Mouse (Mus musculus): ENCODE data around the gene Tmprss11c. TPM values are rescaled to one million over a fixed set of nuclear protein-coding genes. Genes with fewer than 3 reads are reported as not detected.

The Tmprss11c gene
- polyA plus RNA-seq, 1 experiment from 2014 or later = not detected

- Histone ChIP-seq H3K27ac (ENCODE audit: low read depth, low read length) (no peak overlapping the region), H3K4me2 (replicated peaks; ENCODE audit: low read depth) (no peak overlapping the region), H3K9me3 (ENCODE audit: control insufficient read depth) (no peaks in the 10 kb centered on the region), H3K27me3 (replicated peaks; ENCODE audit: control insufficient read depth, insufficient read depth, low read length) (no peaks in the 10 kb centered on the region), H3K4me1 (replicated peaks; ENCODE audit: control insufficient read depth, insufficient read depth, low read length) (no peaks in the 10 kb centered on the region), H3K4me3 (ENCODE audit: low read depth, low read length) (no peak overlapping the region), H3K9ac (ENCODE audit: low read depth, low read length) (no peak overlapping the region), H3K36me3 (ENCODE audit: control insufficient read depth, insufficient read depth) (no peaks in the 10 kb centered on the region)
- no peak for TF ChIP-seq CTCF (IDR thresholded peaks at IDR 0.05; ENCODE audit: low read depth)
- ATAC-seq = no peak
- 42% methylated on average over 6 of the region's 6 CpGs for WGBS
Observed at GRCm38 (mm10) chr5:86187441-86187840, 101.7 kb downstream of the Tmprss11c start.

Other genes with a start within 250 kb of the Tmprss11c start
- gene Cenpc1, start 223.7 kb downstream of the Tmprss11c start, polyA plus RNA-seq (2015; fragmentation: Nextera tagmentation; extraction: Ambion mirVana) = 10.0 and 10.4 TPM in 2 replicates
- 0.39 and 0.42 TPM in 2 replicates for gene Stap1, start 217.6 kb downstream of the Tmprss11c start, polyA plus RNA-seq (2015; fragmentation: Nextera tagmentation; extraction: Ambion mirVana)
- 4.9 and 5.2 TPM in 2 replicates for gene Uba6, start 116.5 kb downstream of the Tmprss11c start, polyA plus RNA-seq (2015; fragmentation: Nextera tagmentation; extraction: Ambion mirVana)
- not detected in 2 replicates for gene Gnrhr, start 91.4 kb downstream of the Tmprss11c start, polyA plus RNA-seq (2015; fragmentation: Nextera tagmentation; extraction: Ambion mirVana)
- gene Tmprss11d, start 84.1 kb upstream of the Tmprss11c start, polyA plus RNA-seq (2015; fragmentation: Nextera tagmentation; extraction: Ambion mirVana) = not detected in 2 replicates
- gene Tmprss11a, start 179.7 kb upstream of the Tmprss11c start, polyA plus RNA-seq (2015; fragmentation: Nextera tagmentation; extraction: Ambion mirVana) = 0.07 TPM in 1 of 2 replicates, not detected in the other
- not detected in 2 replicates for gene Tmprss11g, start 229.3 kb upstream of the Tmprss11c start, polyA plus RNA-seq (2015; fragmentation: Nextera tagmentation; extraction: Ambion mirVana)

Measured in intestine, postnatal 0 days (tissue).